Mouse (Mus musculus) brain, embryonic 14.5 days (tissue): ENCODE results near the gene Rad51b. TPM values are rescaled to one million over a fixed set of nuclear protein-coding genes. Genes with fewer than 3 reads are reported as not detected.
A peak's percentile ranks its signal among the peaks of the same experiment; 100 is the strongest.

Experiments
- DNase-seq: peaks from one replicate; pipeline ENCODE4 v3.0.0-alpha.2; 2011; ENCODE audit warnings: low read depth
- CTCF ChIP-seq: fragments of 200-500 bp; IDR thresholded peaks from 2 replicates; pipeline ENCODE4 v1.5.1; 2012; ENCODE audit warnings: inconsistent platforms, mild to moderate bottlenecking, moderate library complexity, borderline replicate concordance; ENCODE audit not compliant: insufficient read depth, insufficient read length; ENCODE audit errors: extremely low read depth
- POLR2A ChIP-seq: fragments of 200-500 bp; IDR thresholded peaks from 2 replicates; pipeline ENCODE4 v1.6.1; 2012; ENCODE audit warnings: mild to moderate bottlenecking, inconsistent platforms, borderline replicate concordance; ENCODE audit not compliant: poor library complexity, insufficient read depth, insufficient read length, severe bottlenecking; ENCODE audit errors: extremely low read depth
- polyA plus RNA-seq: library from polyadenylated mRNA; depleted of rRNA; stranded (reverse); fragments of >200 nt; gene quantifications from 2 replicates; pipeline ENCODE4 v1.2.3, GENCODE M21; 2012

Gene Rad51b
- polyA plus RNA-seq, 1 experiment = 1.1 TPM

- no peak for TF ChIP-seq CTCF
- no peak for TF ChIP-seq POLR2A
- peak; percentile 35 for DNase-seq
These were observed 209.3 kb downstream of the Rad51b start for GRCm38 (mm10) chr12:79506421-79506820.

- TF ChIP-seq POLR2A (no peak), CTCF (no peak)
- DNase-seq = peak; percentile 95
These were observed 210.1 kb downstream of the Rad51b start for GRCm38 (mm10) chr12:79507141-79507681.

GRCm38 (mm10) chr12:79511454-79512204 lies 214.5 kb downstream of the Rad51b start:
- peak; percentile 93 for DNase-seq
- no peak for TF ChIP-seq CTCF
- TF ChIP-seq POLR2A = no peak

GRCm38 (mm10) chr12:79512205-79512886 lies 215.3 kb downstream of the Rad51b start:
- no peak for DNase-seq

GRCm38 (mm10) chr12:79512982-79513681 lies 216.1 kb downstream of the Rad51b start:
- TF ChIP-seq CTCF = no peak
- TF ChIP-seq POLR2A = no peak
- DNase-seq = no peak

More at GRCm38 (mm10) chr12:79512205-79512886, 215.3 kb downstream of the Rad51b start:
- no peak for TF ChIP-seq POLR2A

- TF ChIP-seq POLR2A (no peak), CTCF (no peak)
- DNase-seq = no peak
These were observed 217.6 kb downstream of the Rad51b start for GRCm38 (mm10) chr12:79514680-79515079.

- DNase-seq = peak; percentile 83
- TF ChIP-seq CTCF (no peak), POLR2A (no peak)
These were observed 225.3 kb downstream of the Rad51b start for GRCm38 (mm10) chr12:79522374-79522773.

GRCm38 (mm10) chr12:79524941-79525871 lies 228.1 kb downstream of the Rad51b start:
- no peak for DNase-seq
- TF ChIP-seq POLR2A (no peak), CTCF (no peak)

GRCm38 (mm10) chr12:79525872-79526271 lies 228.8 kb downstream of the Rad51b start:
- no peak for DNase-seq
- TF ChIP-seq POLR2A (no peak), CTCF (no peak)

- DNase-seq = no peak
- TF ChIP-seq POLR2A = no peak
- TF ChIP-seq CTCF = no peak
These were observed 230.1 kb downstream of the Rad51b start for GRCm38 (mm10) chr12:79527222-79527621.
